22 mouse cellular contexts compared by ENCODE assay signal in the genomic region with DNA sequence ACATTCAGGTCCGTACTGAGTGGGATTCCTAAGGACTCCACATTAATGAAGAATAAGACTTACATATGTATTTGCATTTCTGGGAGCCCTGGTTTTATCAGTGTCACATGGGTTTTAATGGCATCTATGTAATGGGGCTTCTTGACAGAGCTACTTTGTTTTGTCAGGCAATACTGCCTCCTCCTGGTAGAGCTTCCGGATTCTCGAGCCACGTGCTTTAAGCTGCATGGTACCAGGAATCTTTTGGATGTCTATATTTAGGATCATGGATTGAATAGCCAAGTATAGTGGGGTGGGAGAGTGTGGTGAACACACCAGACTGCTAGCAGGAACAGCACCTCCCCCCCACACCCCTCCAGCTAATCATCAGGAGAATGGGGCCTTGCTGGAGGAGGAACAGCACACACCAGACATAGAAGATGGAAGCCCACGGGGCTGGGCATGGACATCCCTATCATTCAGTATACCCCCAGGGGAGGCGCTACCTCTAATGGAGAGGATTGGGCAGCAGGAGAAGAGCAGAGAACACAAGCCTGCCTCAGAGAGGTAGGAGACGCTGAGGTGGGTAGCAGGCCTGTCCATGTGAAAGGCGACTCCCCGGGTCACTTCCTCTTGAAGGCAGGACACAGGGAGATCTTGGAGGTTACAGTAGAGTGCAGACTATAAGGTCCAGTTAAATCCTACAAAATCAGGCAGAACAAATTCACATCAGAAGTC. TPM values are rescaled to one million over a fixed set of nuclear protein-coding genes. Genes with fewer than 3 reads are reported as not detected.
DNase-seq lines count a peak whose midpoint lies in the region; ATAC-seq and TF ChIP-seq lines count a peak whose summit lies in the region.
"Had no signal": no experiment of that assay in that cellular context is flagged by ENCODE, and none has a peak within 500 bp of the region (broad histone marks: within the 10 kb centered on the region; RNA-seq: fewer than 3 reads in every experiment).

No protein-coding gene starts in this region.

- TF ChIP-seq EP300 in CH12.LX (IDR thresholded peaks at IDR 0.05; ENCODE audit: low read length) = no peak

- H3K9ac ChIP-seq in CH12.LX (ENCODE audit: insufficient read depth, low read depth) = no peak overlapping the region
- no peak overlapping the region for H3K9ac ChIP-seq in hindbrain, embryonic 11.5 days (ENCODE audit: low read depth, low read length)
- H3K9ac ChIP-seq: embryonic facial prominence, embryonic 12.5 days; liver, embryonic 14.5 days; midbrain, embryonic 12.5 days had no signal

- no peak for ATAC-seq in hindbrain, embryonic 11.5 days (ENCODE audit: low FRiP score)
- ATAC-seq in cerebellum, adult (ENCODE audit: insufficient number of reproducible peaks, low FRiP score, low TSS enrichment) = no peak
- ATAC-seq: intestine, embryonic 16.5 days had no signal

- in situ Hi-C loops in CH12.LX (cut with MboI; ENCODE audit: low pct_ligation_motif_present, low pct_unique_long_range_greater_than_20kb, low sequenced_read_pairs) = no loop called here

- H3K4me1 ChIP-seq in kidney, adult 2 months (ENCODE audit: control insufficient read depth, insufficient read depth, low read length) = no peaks in the 10 kb centered on the region
- peaks cover 7 to 38% of the 10 kb centered on the region in 2 experiments; a peak in 3 of 4 replicates for H3K4me1 ChIP-seq in CH12.LX (ENCODE audit: control insufficient read depth in 1 of 2, insufficient read depth in 2 of 2)
- no peaks in the 10 kb centered on the region for H3K4me1 ChIP-seq in hindbrain, embryonic 11.5 days (replicated peaks; ENCODE audit: control insufficient read depth, insufficient read depth, low read length)
- H3K4me1 ChIP-seq: embryonic facial prominence, embryonic 12.5 days had no signal

- DNase-seq in kidney, adult 2 months = no peak
- DNase-seq in kidney, adult 8-10 months = no peak
- peak; percentile 53 for DNase-seq in 3T3-L1 (ENCODE audit: low read depth, low spot score)
- peak; percentile 42 for DNase-seq in CH12.LX (ENCODE audit: extremely low read depth)
- no peak for DNase-seq in brain, embryonic 14.5 days (ENCODE audit: low read depth)
- DNase-seq in hindbrain, embryonic 11.5 days (ENCODE audit: low spot score) = no peak
- DNase-seq: cerebellum, adult 11-12 months; cerebellum, postnatal 36 days; gastrocnemius, postnatal 25 days; heart, postnatal 4 days; kidney, postnatal 4 days; layer of hippocampus, postnatal 36 days; lung, postnatal 14 days; right cerebral cortex, postnatal 14 days; thymus, adult 18-20 months had no signal

- H3K9me3 ChIP-seq in CH12.LX (replicated peaks; ENCODE audit: low read length) = no peaks in the 10 kb centered on the region
- H3K9me3 ChIP-seq in hindbrain, embryonic 11.5 days (ENCODE audit: control insufficient read depth, low read length) = no peaks in the 10 kb centered on the region
- H3K9me3 ChIP-seq: embryonic facial prominence, embryonic 12.5 days; heart, embryonic 10.5 days; limb, embryonic 10.5 days; midbrain, embryonic 12.5 days had no signal

- H3K27me3 ChIP-seq in kidney, adult 2 months (replicated peaks; ENCODE audit: control insufficient read depth, insufficient read depth, low read length) = no peaks in the 10 kb centered on the region
- H3K27me3 ChIP-seq in CH12.LX (replicated peaks) = peaks cover 1% of the 10 kb centered on the region
- no peaks in the 10 kb centered on the region for H3K27me3 ChIP-seq in hindbrain, embryonic 11.5 days (ENCODE audit: control insufficient read depth, insufficient read depth, low read length)

- H3K4me2 ChIP-seq in CH12.LX (ENCODE audit: insufficient read depth, low read depth, poor library complexity, severe bottlenecking) = no peak overlapping the region
- H3K4me2 ChIP-seq in hindbrain, embryonic 11.5 days (replicated peaks; ENCODE audit: low read depth, low read length) = no peak overlapping the region
- H3K4me2 ChIP-seq: embryonic facial prominence, embryonic 12.5 days; midbrain, embryonic 12.5 days had no signal

- H3K27ac ChIP-seq in kidney, adult 2 months (ENCODE audit: insufficient read depth, low read depth, low read length) = no peak overlapping the region
- 0 out of 2 replicates have a peak overlapping the region, but pooled peaks have one; percentile 1 for H3K27ac ChIP-seq in CH12.LX (ENCODE audit: insufficient read depth, low read depth)
- no peak overlapping the region for H3K27ac ChIP-seq in hindbrain, embryonic 11.5 days (ENCODE audit: low read depth, low read length)
- H3K27ac ChIP-seq: embryonic facial prominence, embryonic 12.5 days; heart, embryonic 10.5 days; limb, embryonic 10.5 days; liver, embryonic 14.5 days; midbrain, embryonic 12.5 days had no signal

- WGBS in kidney, adult 2 months = 79% methylated on average over 9 of the region's 9 CpGs
- 80% methylated on average over 9 of the region's 9 CpGs for WGBS in hindbrain, embryonic 11.5 days

- no peaks in the 10 kb centered on the region for H3K36me3 ChIP-seq in kidney, adult 2 months (ENCODE audit: control insufficient read depth, insufficient read depth, low read length)
- peaks cover 0 to 6% of the 10 kb centered on the region in 2 experiments for H3K36me3 ChIP-seq in CH12.LX (replicated peaks in 1 of 2; ENCODE audit: control insufficient read depth in 1 of 2, insufficient read depth in 1 of 2, low read length in 1 of 2)
- no peaks in the 10 kb centered on the region for H3K36me3 ChIP-seq in hindbrain, embryonic 11.5 days (ENCODE audit: control insufficient read depth, insufficient read depth, low read length)
- H3K36me3 ChIP-seq: embryonic facial prominence, embryonic 12.5 days; heart, embryonic 10.5 days; limb, embryonic 10.5 days; midbrain, embryonic 12.5 days had no signal

- H3K4me3 ChIP-seq in kidney, adult 2 months (ENCODE audit: insufficient read depth, low read depth, low read length) = no peak overlapping the region
- no peak overlapping the region for H3K4me3 ChIP-seq in CH12.LX (replicated peaks in 1 of 3; ENCODE audit: low read depth in 2 of 3, low read length in 2 of 3, poor library complexity in 1 of 3)
- H3K4me3 ChIP-seq in hindbrain, embryonic 11.5 days (ENCODE audit: low read depth, low read length) = no peak overlapping the region
- H3K4me3 ChIP-seq: embryonic facial prominence, embryonic 12.5 days; heart, embryonic 10.5 days; limb, embryonic 10.5 days; midbrain, embryonic 12.5 days had no signal

- H3K79me2 ChIP-seq in CH12.LX (replicated peaks; ENCODE audit: control insufficient read depth, extremely low read depth, insufficient read depth, poor library complexity, severe bottlenecking) = no peaks in the 10 kb centered on the region

- dilution Hi-C loops in CH12.LX (cut with MboI; ENCODE audit: extremely low pct_ligation_motif_present, extremely low pct_unique_long_range_greater_than_20kb, low sequenced_read_pairs) = no loop called here

- peak; percentile 77 for TF ChIP-seq RAD21 in CH12.LX (IDR thresholded peaks at IDR 0.05; ENCODE audit: low read depth, low read length)

- TF ChIP-seq CTCF in kidney, adult 2 months (conservative IDR thresholded peaks at IDR 0.05; ENCODE audit: insufficient read depth, insufficient read length, low read depth, low read length) = peak; percentile 26; the same call in 1 of the 2 replicates
- peak; percentile 6 to 78; a peak in 3 of 4 replicates for TF ChIP-seq CTCF in CH12.LX (conservative IDR thresholded peaks at IDR 0.05 in 1 of 2, IDR thresholded peaks at IDR 0.05 in 1 of 2; ENCODE audit: low read depth in 2 of 2, low read length in 2 of 2)
- TF ChIP-seq CTCF in brain, embryonic 14.5 days (IDR thresholded peaks at IDR 0.05; ENCODE audit: borderline replicate concordance, extremely low read depth, insufficient read depth, insufficient read length) = peak; percentile 12; the same call in 1 of the 2 replicates

- no peak for TF ChIP-seq POLR2A in kidney, adult 2 months (IDR thresholded peaks at IDR 0.05; ENCODE audit: low read depth, low read length)
- TF ChIP-seq POLR2A in CH12.LX (IDR thresholded peaks at IDR 0.05; ENCODE audit: low read depth, low read length) = peak; percentile 27; the same call in 1 of the 2 replicates
- TF ChIP-seq POLR2A in brain, embryonic 14.5 days (IDR thresholded peaks at IDR 0.05; ENCODE audit: borderline replicate concordance, extremely low read depth, insufficient read depth, insufficient read length, poor library complexity, severe bottlenecking) = no peak

TF ChIP-seq in CH12.LX, 34 proteins besides CTCF, POLR2A, EP300 and RAD21 (continues in another document):
- no peak for TF ChIP-seq IRF4 (IDR thresholded peaks at IDR 0.05; ENCODE audit: low read depth, low read length)
- no peak for TF ChIP-seq MAZ (IDR thresholded peaks at IDR 0.05; ENCODE audit: low read depth, low read length)
- TF ChIP-seq MYC (IDR thresholded peaks at IDR 0.05; ENCODE audit: low read depth, low read length) = peak; percentile 98
- TF ChIP-seq KAT2A (IDR thresholded peaks at IDR 0.05; ENCODE audit: insufficient replicate concordance, low read length) = no peak
- TF ChIP-seq BHLHE40 (IDR thresholded peaks at IDR 0.05; ENCODE audit: low read depth, low read length) = 0 out of 2 replicates have a peak, but pooled peaks have one; percentile 40
- peak; percentile 97 for TF ChIP-seq MAX (IDR thresholded peaks at IDR 0.05; ENCODE audit: low read length)
- peak; percentile 53; the same call in 1 of the 2 replicates for TF ChIP-seq ZC3H11A (IDR thresholded peaks at IDR 0.05; ENCODE audit: low read depth, low read length)
- TF ChIP-seq ETS1 (conservative IDR thresholded peaks at IDR 0.05; ENCODE audit: low read depth, low read length) = no peak
- TF ChIP-seq POLR2AphosphoS2 (IDR thresholded peaks at IDR 0.05; ENCODE audit: low read depth, low read length) = no peak

RNA-seq across cellular contexts. Expression of a gene that starts 23.8 kb away (rescaled TPM):
- polyA plus RNA-seq in kidney, adult 2 months (2012; rRNA removed) = 1.2 TPM in 2 replicates
- 126 and 184 TPM in 2 replicates for total RNA-seq in CH12.LX (2012; rRNA removed)
- 142 and 155 TPM in 2 replicates for total RNA-seq in CH12.LX (2014; rRNA removed)
- 170 and 187 TPM in 2 replicates for polyA plus RNA-seq in CH12.LX (2012; ENCODE audit: insufficient read length, low read depth)
- polyA plus RNA-seq in brain, embryonic 14.5 days (2012; rRNA removed) = 0.73 and 0.77 TPM in 2 replicates
- polyA plus RNA-seq in hindbrain, embryonic 11.5 days (2014; fragmentation: Nextera tagmentation; extraction: Ambion mirVana) = 1.6 and 2.0 TPM in 2 replicates
- total RNA-seq: gastrocnemius, postnatal 25 days; heart, postnatal 4 days had no signal
- polyA plus RNA-seq: liver, embryonic 14.5 days had no signal

RNA-seq across cellular contexts. Expression of a gene that starts 39.6 kb away (rescaled TPM):
- 0.14 and 0.31 TPM in 2 replicates for polyA plus RNA-seq in kidney, adult 2 months (2012; rRNA removed)
- total RNA-seq in CH12.LX (2012; rRNA removed) (0.04 TPM in 1 of 2 replicates, not detected in the other), CH12.LX (2014; rRNA removed) (not detected in 2 replicates)
- 0.23 and 0.24 TPM in 2 replicates for polyA plus RNA-seq in CH12.LX (2012; ENCODE audit: insufficient read length, low read depth)
- 51.5 and 90.9 TPM in 2 replicates for polyA plus RNA-seq in brain, embryonic 14.5 days (2012; rRNA removed)
- 4.6 and 5.3 TPM in 2 replicates for polyA plus RNA-seq in hindbrain, embryonic 11.5 days (2014; fragmentation: Nextera tagmentation; extraction: Ambion mirVana)
- total RNA-seq: gastrocnemius, postnatal 25 days; heart, postnatal 4 days had no signal
- polyA plus RNA-seq: heart, embryonic 10.5 days; limb, embryonic 10.5 days had no signal

RNA-seq across cellular contexts. Expression of a gene that starts 43.4 kb away (rescaled TPM):
- 0.27 and 0.48 TPM in 2 replicates for polyA plus RNA-seq in kidney, adult 2 months (2012; rRNA removed)
- 3.4 and 3.5 TPM in 2 replicates for total RNA-seq in CH12.LX (2012; rRNA removed)
- 0.67 and 0.89 TPM in 2 replicates for total RNA-seq in CH12.LX (2014; rRNA removed)
- 1.6 and 1.7 TPM in 2 replicates for polyA plus RNA-seq in CH12.LX (2012; ENCODE audit: insufficient read length, low read depth)
- polyA plus RNA-seq in brain, embryonic 14.5 days (2012; rRNA removed) = 4.4 and 9.1 TPM in 2 replicates
- 6.7 and 10.0 TPM in 2 replicates for polyA plus RNA-seq in hindbrain, embryonic 11.5 days (2014; fragmentation: Nextera tagmentation; extraction: Ambion mirVana)

Comparison
In these comparisons a context has a peak if more than half of its experiments do, and no peak if none do; other contexts are left out.
1. DNase-seq: peak in 3T3-L1 (single experiment) and CH12.LX (single experiment); none in kidney, adult 2 months (single experiment), kidney, adult 8-10 months (0 of 2), brain, embryonic 14.5 days (single experiment) and hindbrain, embryonic 11.5 days (single experiment).
2. RNA of a gene that starts 23.8 kb away (polyA plus RNA-seq): 170 to 187 TPM in CH12.LX; 1.6 to 2.0 TPM in hindbrain, embryonic 11.5 days, 1.2 TPM in kidney, adult 2 months and 0.73 to 0.77 TPM in brain, embryonic 14.5 days; every median in the first group is over 10 times any median in the second.
3. Peak in every context shown above with its lines, with median percentiles within 50 percentile points of each other: CTCF ChIP-seq.